Mouse (Mus musculus) neural tube, embryonic 13.5 days (tissue): ENCODE measurements around the gene Jak1. TPM values are rescaled to one million over a fixed set of nuclear protein-coding genes. Genes with fewer than 3 reads are reported as not detected.

Source experiments
- polyA plus RNA-seq: library from polyadenylated mRNA; unstranded; fragments of >200 nt; fragmentation: Nextera tagmentation; extraction: Ambion mirVana; gene quantifications from 2 replicates; pipeline ENCODE4 v1.2.1, GENCODE M21; 2015

The Jak1 gene
- polyA plus RNA-seq, 1 experiment from 2014 or later = 68.7 TPM

Other genes with a start within 250 kb of the Jak1 start
- gene Gm10577, start 244.6 kb downstream of the Jak1 start, polyA plus RNA-seq = not detected in 2 replicates
- gene Raver2, start 196.3 kb downstream of the Jak1 start, polyA plus RNA-seq = 7.7 and 8.7 TPM in 2 replicates
- 4.6 and 5.2 TPM in 2 replicates for gene Ak4, start 154.0 kb upstream of the Jak1 start, polyA plus RNA-seq
- gene Dnajc6, start 231.4 kb upstream of the Jak1 start, polyA plus RNA-seq = 34.1 and 34.2 TPM in 2 replicates